Mouse (Mus musculus) fibroblast of lung, adult 2 months (primary cell): ENCODE results near the gene Fam136a.

Experiments used
- DNase-seq: peaks from one replicate; pipeline ENCODE4 v3.0.0-alpha.2; 2011; ENCODE audit warnings: low read depth

Fam136a gene

GRCm38 (mm10) chr6:86397257-86397980, 32.0 kb downstream of the Fam136a start:
- DNase-seq: no peak

- DNase-seq: no peak
These were observed 33.5 kb downstream of the Fam136a start for GRCm38 (mm10) chr6:86398986-86399385.

GRCm38 (mm10) chr6:86399995-86400394, 34.5 kb downstream of the Fam136a start:
- no peak for DNase-seq

- DNase-seq: peak; percentile 74
These were observed 35.5 kb downstream of the Fam136a start for GRCm38 (mm10) chr6:86400972-86401371.

GRCm38 (mm10) chr6:86402681-86403607, 37.5 kb downstream of the Fam136a start:
- DNase-seq: no peak

- DNase-seq: peak; percentile 71
These were observed 38.3 kb downstream of the Fam136a start for GRCm38 (mm10) chr6:86403728-86404099.

- peak; percentile 93 for DNase-seq
These were observed 38.8 kb downstream of the Fam136a start, which contains the start of gene Tia1 for GRCm38 (mm10) chr6:86404100-86404861. Tia1 (plus strand) TSS chr6:86404219.

- DNase-seq: no peak
These were observed 39.5 kb downstream of the Fam136a start for GRCm38 (mm10) chr6:86404996-86405395.

- no peak for DNase-seq
These were observed 40.9 kb downstream of the Fam136a start for GRCm38 (mm10) chr6:86406306-86406705.

GRCm38 (mm10) chr6:86418711-86419110, 53.3 kb downstream of the Fam136a start:
- DNase-seq: no peak

GRCm38 (mm10) chr6:86419239-86419638, 53.8 kb downstream of the Fam136a start:
- DNase-seq: no peak
